Comparison of ENCODE assay signal across 9 mouse cellular contexts in genomic region chr4:47050167-47050566, GRCm38 (mm10). TPM values are rescaled to one million over a fixed set of nuclear protein-coding genes. Genes with fewer than 3 reads are reported as not detected.
DNase-seq lines count a peak whose midpoint lies in the region; ATAC-seq lines count a peak whose summit lies in the region.
"Had no signal": no experiment of that assay in that cellular context is flagged by ENCODE, and none has a peak within 500 bp of the region (broad histone marks: within the 10 kb centered on the region; RNA-seq: fewer than 3 reads in every experiment).

No protein-coding gene starts in this region.

- H3K27ac ChIP-seq in hindbrain, embryonic 12.5 days: 0 out of 2 replicates have a peak overlapping the region, but pooled peaks have one; percentile 5

- H3K4me1 ChIP-seq in hindbrain, embryonic 12.5 days: peaks cover 18% of the 10 kb centered on the region

- peak; percentile 66 for ATAC-seq in hindbrain, embryonic 12.5 days (ENCODE audit: low FRiP score)

- H3K27me3 ChIP-seq in hindbrain, embryonic 12.5 days: no peaks in the 10 kb centered on the region; the same call in 1 of the 2 replicates

- WGBS in hindbrain, embryonic 12.5 days: 0% methylated on average over 1 of the region's 1 CpGs

- H3K9ac ChIP-seq in hindbrain, embryonic 12.5 days: no peak overlapping the region

- no peaks in the 10 kb centered on the region for H3K36me3 ChIP-seq in hindbrain, embryonic 12.5 days

- no peak overlapping the region for H3K4me2 ChIP-seq in hindbrain, embryonic 12.5 days (replicated peaks)

- H3K9me3 ChIP-seq in hindbrain, embryonic 12.5 days (replicated peaks): no peaks in the 10 kb centered on the region

- no peak overlapping the region for H3K4me3 ChIP-seq in hindbrain, embryonic 12.5 days
- H3K4me3 ChIP-seq: myocyte had no signal

- peak; percentile 85 for DNase-seq in NIH3T3 (ENCODE audit: low read depth)
- peak; percentile 83 for DNase-seq in cerebellum, adult 9-11 months
- peak; percentile 83 to 97 for DNase-seq in frontal cortex, adult 2 months (ENCODE audit: extremely low spot score in 1 of 2, low spot score in 1 of 2)
- DNase-seq in layer of hippocampus, postnatal 14 days (ENCODE audit: low spot score in 2 of 2): peak; percentile 87 to 89
- peak; percentile 89 for DNase-seq in lung, postnatal 36 days
- peak; percentile 70 for DNase-seq in retina, postnatal 7 days (ENCODE audit: low read depth, low spot score)
- DNase-seq in urinary bladder, adult 18-20 months (ENCODE audit: low spot score in 2 of 2): peak; percentile 64 to 87

RNA-seq across cellular contexts. Expression of gene Anks6, which starts 7.1 kb away (rescaled TPM):
- polyA plus RNA-seq in frontal cortex, adult 2 months (2012; rRNA removed): 14.7 and 15.5 TPM in 2 replicates
- polyA plus RNA-seq in hindbrain, embryonic 12.5 days (2016; fragmentation: Nextera tagmentation; extraction: Ambion mirVana): 6.6 and 7.5 TPM in 2 replicates
- 10 to 100 TPM; 19.4 to 21.3 TPM for total RNA-seq in layer of hippocampus, postnatal 14 days (2021)

RNA-seq across cellular contexts. Expression of gene Galnt12, which starts 41.5 kb away (rescaled TPM):
- 1.9 and 2.1 TPM in 2 replicates for polyA plus RNA-seq in frontal cortex, adult 2 months (2012; rRNA removed)
- polyA plus RNA-seq in hindbrain, embryonic 12.5 days (2016; fragmentation: Nextera tagmentation; extraction: Ambion mirVana): 2.3 and 3.4 TPM in 2 replicates
- total RNA-seq in layer of hippocampus, postnatal 14 days (2021): under 1 TPM; 0.92 to 0.95 TPM
- polyA plus RNA-seq: myocyte had no signal

RNA-seq across cellular contexts. Expression of gene Gabbr2, which starts 58.5 kb away (rescaled TPM):
- 95.3 and 104 TPM in 2 replicates for polyA plus RNA-seq in frontal cortex, adult 2 months (2012; rRNA removed)
- polyA plus RNA-seq in hindbrain, embryonic 12.5 days (2016; fragmentation: Nextera tagmentation; extraction: Ambion mirVana): 1.3 and 1.4 TPM in 2 replicates
- total RNA-seq in layer of hippocampus, postnatal 14 days (2021): 100 to 1,000 TPM; 214 to 221 TPM
- polyA plus RNA-seq: myocyte had no signal

Comparison
In these comparisons a context has a peak if more than half of its experiments do, and no peak if none do; other contexts are left out.
1. RNA of gene Gabbr2, which starts 58.5 kb away (polyA plus RNA-seq): 95.3 to 104 TPM in frontal cortex, adult 2 months; 1.3 to 1.4 TPM in hindbrain, embryonic 12.5 days; every median in the first group is over 10 times any median in the second.
2. Peak in every context shown above with its lines, with median percentiles within 50 percentile points of each other: DNase-seq.